ENCODE assay signal across 19 mouse cellular contexts in genomic region chr2:152922376-152922775, GRCm38 (mm10). TPM values are rescaled to one million over a fixed set of nuclear protein-coding genes. Genes with fewer than 3 reads are reported as not detected.
DNase-seq lines count a peak whose midpoint lies in the region; TF ChIP-seq lines count a peak whose summit lies in the region.
"Had no signal": no experiment of that assay in that cellular context is flagged by ENCODE, and none has a peak within 500 bp of the region (broad histone marks: within the 10 kb centered on the region; RNA-seq: fewer than 3 reads in every experiment).

No protein-coding gene starts in this region.

- H3K9me3 ChIP-seq in embryonic facial prominence, embryonic 10.5 days = no peaks in the 10 kb centered on the region

- intact Hi-C loops in gastrocnemius, adult 2 months (cut with DNase I) = no loop called here
- intact Hi-C loops in left cerebral cortex, postnatal 4 days (cut with DNase I) = no loop called here

- H3K27me3 ChIP-seq in embryonic facial prominence, embryonic 10.5 days (replicated peaks; ENCODE audit: low read depth, poor library complexity, severe bottlenecking) = 0 out of 2 replicates have a peak, but pooled peaks cover 11% of the 10 kb centered on the region

- peaks cover 73% of the 10 kb centered on the region for H3K4me1 ChIP-seq in embryonic facial prominence, embryonic 10.5 days

- 26% methylated on average over 7 of the region's 7 CpGs for WGBS in embryonic facial prominence, embryonic 10.5 days

- TF ChIP-seq CTCF in gastrocnemius, adult 2 months (IDR thresholded peaks at IDR 0.05) = no peak

- H3K27ac ChIP-seq in gastrocnemius, adult 2 months = peak overlapping the region; percentile 46; the same call in 1 of the 2 replicates
- peak overlapping the region; percentile 76 for H3K27ac ChIP-seq in embryonic facial prominence, embryonic 10.5 days (replicated peaks)
- H3K27ac ChIP-seq: left cerebral cortex, adult 2 months had no signal

- no peak for DNase-seq in gastrocnemius, adult 2 months
- DNase-seq in gastrocnemius, postnatal 10 days = no peak
- DNase-seq in left cerebral cortex, postnatal 4 days = peak; percentile 75
- DNase-seq in left cerebral cortex, adult 9 months (ENCODE audit: low spot score in 2 of 2) = no peak
- DNase-seq in embryonic facial prominence, embryonic 10.5 days (ENCODE audit: low spot score) = peak; percentile 70
- DNase-seq in mesoderm, embryonic 11.5 days (ENCODE audit: low read depth, low spot score) = peak; percentile 52
- no peak for DNase-seq in lung, postnatal 25 days (ENCODE audit: low spot score)
- no peak for DNase-seq in thymus, adult 18-20 months
- DNase-seq: cerebellum, postnatal 25 days; gastrocnemius, postnatal 14 days; lung, embryonic 14.5 days had no signal

- H3K4me3 ChIP-seq in gastrocnemius, adult 2 months = no peak overlapping the region
- H3K4me3 ChIP-seq in embryonic facial prominence, embryonic 10.5 days = no peak overlapping the region
- H3K4me3 ChIP-seq: left cerebral cortex, adult 2 months had no signal

- H3K36me3 ChIP-seq in embryonic facial prominence, embryonic 10.5 days (replicated peaks) = no peaks in the 10 kb centered on the region

RNA-seq across cellular contexts. Expression of gene Foxs1, which starts 10.6 kb away (rescaled TPM):
- 1 to 10 TPM; 1.4 to 1.7 TPM for total RNA-seq in gastrocnemius, adult 2 months (2021)
- total RNA-seq in gastrocnemius, postnatal 10 days (2021) = 1 to 10 TPM; 4.6 to 6.5 TPM
- 1 to 10 TPM; 1.6 TPM for total RNA-seq in left cerebral cortex, postnatal 4 days (2021)
- 0.45 and 0.72 TPM in 2 replicates for polyA plus RNA-seq in embryonic facial prominence, embryonic 10.5 days (2016; fragmentation: Nextera tagmentation; extraction: Ambion mirVana)
- total RNA-seq: liver, adult 2 months; monocyte, adult 5-6 weeks; neutrophil, adult 5-6 weeks had no signal
- polyA plus RNA-seq: inflammation-experienced regulatory T-cells, adult 6 months had no signal

RNA-seq across cellular contexts. Expression of gene Mylk2, which starts 11.2 kb away (rescaled TPM):
- 100 to 1,000 TPM; 445 to 720 TPM for total RNA-seq in gastrocnemius, adult 2 months (2021)
- total RNA-seq in gastrocnemius, postnatal 10 days (2021) = 100 to 1,000 TPM; 111 to 112 TPM
- total RNA-seq in left cerebral cortex, postnatal 4 days (2021) = not detected
- 0.05 TPM in 1 of 2 replicates, not detected in the other for polyA plus RNA-seq in embryonic facial prominence, embryonic 10.5 days (2016; fragmentation: Nextera tagmentation; extraction: Ambion mirVana)
- total RNA-seq: layer of hippocampus, adult 18-20 months; left cerebral cortex, adult 2 months; monocyte, adult 5-6 weeks; neutrophil, adult 5-6 weeks had no signal
- polyA plus RNA-seq: forebrain, embryonic 16.5 days; inflammation-experienced regulatory T-cells, adult 6 months; kidney, embryonic 14.5 days; liver, adult 2 months; lung, embryonic 14.5 days had no signal

RNA-seq across cellular contexts. Expression of gene Dusp15, which starts 29.1 kb away (rescaled TPM):
- under 1 TPM; 0.45 to 0.61 TPM for total RNA-seq in gastrocnemius, adult 2 months (2021)
- 1 to 10 TPM; 2.5 to 3.1 TPM for total RNA-seq in gastrocnemius, postnatal 10 days (2021)
- 10 to 100 TPM; 18.3 to 22.2 TPM for total RNA-seq in left cerebral cortex, postnatal 4 days (2021)
- 0.34 and 0.95 TPM in 2 replicates for polyA plus RNA-seq in embryonic facial prominence, embryonic 10.5 days (2016; fragmentation: Nextera tagmentation; extraction: Ambion mirVana)
- total RNA-seq: liver, adult 2 months; monocyte, adult 5-6 weeks; neutrophil, adult 5-6 weeks had no signal
- polyA plus RNA-seq: inflammation-experienced regulatory T-cells, adult 6 months; liver, adult 2 months had no signal

RNA-seq across cellular contexts. Expression of gene Ttll9, which starts 39.9 kb away (rescaled TPM):
- not detected for total RNA-seq in gastrocnemius, adult 2 months (2021)
- not detected for total RNA-seq in gastrocnemius, postnatal 10 days (2021)
- 1 to 10 TPM; 3.3 to 5.2 TPM for total RNA-seq in left cerebral cortex, postnatal 4 days (2021)
- 1.3 and 1.8 TPM in 2 replicates for polyA plus RNA-seq in embryonic facial prominence, embryonic 10.5 days (2016; fragmentation: Nextera tagmentation; extraction: Ambion mirVana)
- total RNA-seq: gastrocnemius, postnatal 14 days; liver, adult 2 months; monocyte, adult 5-6 weeks; neutrophil, adult 5-6 weeks had no signal

Comparison
In these comparisons a context has a peak if more than half of its experiments do, and no peak if none do; other contexts are left out.
1. DNase-seq: peak in left cerebral cortex, postnatal 4 days (single experiment), embryonic facial prominence, embryonic 10.5 days (single experiment) and mesoderm, embryonic 11.5 days (single experiment); none in gastrocnemius, adult 2 months (single experiment), gastrocnemius, postnatal 10 days (single experiment), left cerebral cortex, adult 9 months (0 of 2), lung, postnatal 25 days (single experiment) and thymus, adult 18-20 months (0 of 2).
2. RNA of gene Mylk2, which starts 11.2 kb away (total RNA-seq): 445 to 720 TPM in gastrocnemius, adult 2 months and 111 to 112 TPM in gastrocnemius, postnatal 10 days; not detected in left cerebral cortex, postnatal 4 days; every median in the first group is over 100 times any median in the second.
3. RNA of gene Dusp15, which starts 29.1 kb away (total RNA-seq): 18.3 to 22.2 TPM in left cerebral cortex, postnatal 4 days; 2.5 to 3.1 TPM in gastrocnemius, postnatal 10 days and 0.45 to 0.61 TPM in gastrocnemius, adult 2 months; every median in the first group is over 4 times any median in the second.